Mouse (Mus musculus) C2C12 (cell line): ENCODE results near the gene Ptges.

Experiments
- CTCF ChIP-seq: IDR thresholded peaks from one replicate; pipeline ENCODE4 v1.5.1; 2011; ENCODE audit not compliant: control insufficient read depth, insufficient read depth, insufficient read length
- MAX ChIP-seq: IDR thresholded peaks from one replicate; pipeline ENCODE4 v1.6.1; 2011; ENCODE audit warnings: mild to moderate bottlenecking, control low read depth
- MYOD1 ChIP-seq: IDR thresholded peaks from one replicate; pipeline ENCODE4 v1.6.1; 2011; ENCODE audit warnings: low read depth; ENCODE audit not compliant: control insufficient read depth, insufficient read length

- TF ChIP-seq MAX (no peak), MYOD1 (no peak), CTCF (no peak)
Observed at GRCm38 (mm10) chr2:30962570-30963254, 33.0 kb upstream of the Ptges start.
